Mouse (Mus musculus) heart, postnatal 0 days (tissue): ENCODE data around the gene Klhdc8b. TPM values are rescaled to one million over a fixed set of nuclear protein-coding genes. Genes with fewer than 3 reads are reported as not detected.

Source experiments
- ATAC-seq: fragments of 200-750 bp; cut with Nextera tagmentation; 2 replicates; pipeline ENCODE4 v1.8.0; 2017; ENCODE audit warnings: low read depth, moderate number of reproducible peaks, moderate library complexity; ENCODE audit not compliant: insufficient read depth
- DNase-seq: peaks from one replicate; pipeline ENCODE4 v3.0.0-alpha.2; 2016; ENCODE audit warnings: low spot score
- H3K27ac ChIP-seq: fragments of 300-500 bp; sonication (generic); 2 replicates; pipeline ENCODE4 v1.5.1; 2014; ENCODE audit warnings: low read depth, mild to moderate bottlenecking
- H3K27me3 ChIP-seq: fragments of 300-500 bp; sonication (generic); 2 replicates; pipeline ENCODE4 v1.6.1; 2014; ENCODE audit warnings: low read length, mixed read lengths; ENCODE audit not compliant: control insufficient read depth, insufficient read depth
- H3K36me3 ChIP-seq: fragments of 300-500 bp; sonication (generic); replicated peaks from 2 replicates; pipeline ENCODE4 v1.6.1; 2014; ENCODE audit warnings: low read length, mixed read lengths; ENCODE audit not compliant: control insufficient read depth, insufficient read depth
- H3K4me1 ChIP-seq: fragments of 300-500 bp; sonication (generic); 2 replicates; pipeline ENCODE4 v1.6.1; 2014; ENCODE audit warnings: antibody characterized with exemption; ENCODE audit not compliant: control insufficient read depth, insufficient read depth
- H3K4me2 ChIP-seq: fragments of 300-500 bp; sonication (generic); 2 replicates; pipeline ENCODE4 v1.6.1; 2014; ENCODE audit warnings: low read depth, mild to moderate bottlenecking, low read length, moderate library complexity
- H3K4me3 ChIP-seq: fragments of 300-500 bp; sonication (generic); 2 replicates; pipeline ENCODE4 v1.5.1; 2014; ENCODE audit warnings: low read depth, low read length
- H3K9ac ChIP-seq: fragments of 300-500 bp; sonication (generic); replicated peaks from 2 replicates; pipeline ENCODE4 v1.6.1; 2014; ENCODE audit warnings: low read depth, low read length, mixed read lengths
- H3K9me3 ChIP-seq: fragments of 300-500 bp; sonication (generic); replicated peaks from 2 replicates; pipeline ENCODE4 v1.6.1; 2016; ENCODE audit warnings: low read length; ENCODE audit not compliant: control insufficient read depth
- CTCF ChIP-seq: IDR thresholded peaks from 2 replicates; pipeline ENCODE4 v1.5.1; 2016; ENCODE audit warnings: antibody characterized with exemption, control low read depth, low read depth
- EP300 ChIP-seq: IDR thresholded peaks from 2 replicates; pipeline ENCODE4 v1.6.1; 2016; ENCODE audit warnings: antibody characterized with exemption, low read depth
- WGBS: fragments of 180-500 bp; shearing (Covaris S2); extraction: QIAGEN DNeasy Blood & Tissue Kit; methylation state at CpG from one replicate; pipeline ENCODE4 v1.1.7; 2014; 5-methylcytosine and 5-hydroxymethylcytosine counted together
- polyA plus RNA-seq: library from polyadenylated mRNA; unstranded; fragments of >200 nt; fragmentation: Nextera tagmentation; extraction: Ambion mirVana; gene quantifications from 2 replicates; pipeline ENCODE4 v1.2.1, GENCODE M21; 2015
- total RNA-seq: library from RNA; depleted of rRNA; stranded (reverse); fragments of >200 nt; gene quantifications from 2 replicates; pipeline ENCODE4 v1.2.3, GENCODE M21; 2014; ENCODE audit warnings: low replicate concordance

The Klhdc8b gene
- total and polyA plus RNA-seq, 2 experiments from 2014 or later: 92.7 to 186 TPM

GRCm38 (mm10) chr9:108460319-108461178, 832 bp downstream of the Klhdc8b start, which contains the start of gene Ccdc71:
Ccdc71 (plus strand) TSS chr9:108460527.
- H3K36me3 ChIP-seq: peaks cover 25% of the 10 kb centered on the region
- TF ChIP-seq CTCF: no peak
- TF ChIP-seq EP300: peak; percentile 58; the same call in 1 of the 2 replicates
- under 1% methylated on average over 47 of the region's 52 CpGs for WGBS
- H3K9ac ChIP-seq: peak within 1 kb of the TSS; percentile 79
- H3K27ac ChIP-seq: peak within 1 kb of the TSS; percentile 84
- ATAC-seq (peak; percentile 90), DNase-seq (peak; percentile 80)
- H3K27me3 ChIP-seq: no peaks in the 10 kb centered on the region
- peak within 1 kb of the TSS; percentile 92 for H3K4me2 ChIP-seq
- peak within 1 kb of the TSS; percentile 67 for H3K4me3 ChIP-seq
- H3K9me3 ChIP-seq: no peaks in the 10 kb centered on the region
- peaks cover 14% of the 10 kb centered on the region for H3K4me1 ChIP-seq

GRCm38 (mm10) chr9:108459939-108460318, 1.5 kb downstream of the Klhdc8b start:
- no peaks in the 10 kb centered on the region for H3K27me3 ChIP-seq
- H3K27ac ChIP-seq: peak overlapping the region; percentile 84
- 62% methylated on average over 1 of the region's 1 CpGs for whole genome bisulfite sequencing
- H3K9ac ChIP-seq: no peak overlapping the region
- peaks cover 14% of the 10 kb centered on the region for H3K4me1 ChIP-seq
- DNase-seq (no peak), ATAC-seq (no peak)
- peaks cover 20% of the 10 kb centered on the region for H3K36me3 ChIP-seq
- H3K9me3 ChIP-seq: no peaks in the 10 kb centered on the region
- TF ChIP-seq CTCF (no peak), EP300 (no peak)
- peak overlapping the region; percentile 92 for H3K4me2 ChIP-seq
- H3K4me3 ChIP-seq: peak overlapping the region; percentile 67

- Histone ChIP-seq H3K9ac (no peak overlapping the region), H3K4me2 (no peak overlapping the region), H3K4me3 (no peak overlapping the region), H3K9me3 (no peaks in the 10 kb centered on the region), H3K4me1 (peaks cover 11% of the 10 kb centered on the region), H3K27me3 (no peaks in the 10 kb centered on the region), H3K36me3 (no peaks in the 10 kb centered on the region), H3K27ac (no peak overlapping the region)
- 82% methylated on average over 10 of the region's 10 CpGs for WGBS
- ATAC-seq (no peak), DNase-seq (no peak)
- TF ChIP-seq EP300 (no peak), CTCF (no peak)
Observed at GRCm38 (mm10) chr9:108456953-108457352, 4.4 kb downstream of the Klhdc8b start.

GRCm38 (mm10) chr9:108455747-108456571, 5.4 kb downstream of the Klhdc8b start:
- no peak overlapping the region for H3K4me3 ChIP-seq
- no peaks in the 10 kb centered on the region for H3K9me3 ChIP-seq
- H3K36me3 ChIP-seq: no peaks in the 10 kb centered on the region
- ATAC-seq (no peak), DNase-seq (no peak)
- H3K4me1 ChIP-seq: peaks cover 9% of the 10 kb centered on the region
- no peak overlapping the region for H3K9ac ChIP-seq
- H3K27ac ChIP-seq: no peak overlapping the region
- H3K4me2 ChIP-seq: no peak overlapping the region
- no peaks in the 10 kb centered on the region for H3K27me3 ChIP-seq
- TF ChIP-seq CTCF (no peak), EP300 (no peak)
- 54% methylated on average over 12 of the region's 12 CpGs for WGBS

GRCm38 (mm10) chr9:108454429-108454828, 7.0 kb downstream of the Klhdc8b start:
- ATAC-seq (no peak), DNase-seq (no peak)
- H3K4me3 ChIP-seq: no peak overlapping the region
- TF ChIP-seq EP300 (no peak), CTCF (no peak)
- H3K9me3 ChIP-seq: no peaks in the 10 kb centered on the region
- peaks cover 22% of the 10 kb centered on the region for H3K4me1 ChIP-seq
- H3K36me3 ChIP-seq: no peaks in the 10 kb centered on the region
- H3K27ac ChIP-seq: no peak overlapping the region
- H3K4me2 ChIP-seq: no peak overlapping the region
- H3K27me3 ChIP-seq: no peaks in the 10 kb centered on the region
- WGBS: 84% methylated on average over 6 of the region's 6 CpGs
- H3K9ac ChIP-seq: no peak overlapping the region
